Mouse (Mus musculus) forebrain, embryonic 16.5 days (tissue): Measurements from ENCODE around the gene Timm13. TPM values are rescaled to one million over a fixed set of nuclear protein-coding genes. Genes with fewer than 3 reads are reported as not detected.

Experiments used
- ATAC-seq: fragments of 200-750 bp; cut with Nextera tagmentation; 2 replicates; pipeline ENCODE4 v1.8.0; 2017; ENCODE audit warnings: mild to moderate bottlenecking, moderate library complexity
- H3K27ac ChIP-seq: fragments of 300-500 bp; sonication (generic); 2 replicates; pipeline ENCODE4 v1.5.1; 2014; ENCODE audit warnings: low read length, control low read depth
- H3K27me3 ChIP-seq: fragments of 300-500 bp; sonication (generic); replicated peaks from 2 replicates; pipeline ENCODE4 v1.6.1; 2014; ENCODE audit warnings: low read length; ENCODE audit not compliant: control insufficient read depth, insufficient read depth
- H3K36me3 ChIP-seq: fragments of 300-500 bp; sonication (generic); 2 replicates; pipeline ENCODE4 v1.6.1; 2014; ENCODE audit not compliant: control insufficient read depth, insufficient read depth
- H3K4me1 ChIP-seq: fragments of 300-500 bp; sonication (generic); replicated peaks from 2 replicates; pipeline ENCODE4 v1.6.1; 2014; ENCODE audit warnings: low read length; ENCODE audit not compliant: control insufficient read depth, insufficient read depth
- H3K4me2 ChIP-seq: fragments of 300-500 bp; sonication (generic); 2 replicates; pipeline ENCODE4 v1.6.1; 2014; ENCODE audit warnings: mild to moderate bottlenecking, low read length, control low read depth
- H3K4me3 ChIP-seq: fragments of 300-500 bp; sonication (generic); replicated peaks from 2 replicates; pipeline ENCODE4 v1.5.1; 2014; ENCODE audit warnings: mild to moderate bottlenecking, low read length, control low read depth
- H3K9ac ChIP-seq: fragments of 300-500 bp; sonication (generic); replicated peaks from 2 replicates; pipeline ENCODE4 v1.6.1; 2014; ENCODE audit warnings: low read depth, low read length, control low read depth
- H3K9me3 ChIP-seq: fragments of 300-500 bp; sonication (generic); 2 replicates; pipeline ENCODE4 v1.6.1; 2016; ENCODE audit warnings: low read length; ENCODE audit not compliant: control insufficient read depth
- WGBS: fragments of 180-500 bp; shearing (Covaris S2); extraction: QIAGEN DNeasy Blood & Tissue Kit; methylation state at CpG from one replicate; pipeline ENCODE4 v1.1.7; 2014; 5-methylcytosine and 5-hydroxymethylcytosine counted together
- polyA plus RNA-seq: library from polyadenylated mRNA; unstranded; fragments of >200 nt; fragmentation: Nextera tagmentation; extraction: Ambion mirVana; gene quantifications from 2 replicates; pipeline ENCODE4 v1.2.1, GENCODE M21; 2015

Gene Timm13
- polyA plus RNA-seq, 1 experiment from 2014 or later: 299 TPM

- Histone ChIP-seq H3K9me3 (no peaks in the 10 kb centered on the region; the same call in 1 of the 2 replicates), H3K36me3 (no peaks in the 10 kb centered on the region), H3K27ac (peak overlapping the region; percentile 61), H3K4me2 (peak overlapping the region; percentile 91), H3K9ac (peak overlapping the region; percentile 88), H3K4me1 (peaks cover 48% of the 10 kb centered on the region), H3K4me3 (peak overlapping the region; percentile 61), H3K27me3 (peaks cover 24% of the 10 kb centered on the region)
- under 1% methylated on average over 48 of the region's 48 CpGs for WGBS
- peak; percentile 41 for ATAC-seq
Measured at GRCm38 (mm10) chr10:80928586-80929298, 28.0 kb upstream of the Timm13 start.

GRCm38 (mm10) chr10:80925472-80925871 is 24.7 kb upstream of the Timm13 start:
- H3K27ac ChIP-seq: no peak overlapping the region
- peaks cover 21% of the 10 kb centered on the region for H3K4me1 ChIP-seq
- no peaks in the 10 kb centered on the region for H3K36me3 ChIP-seq
- WGBS: 44% methylated on average over 3 of the region's 3 CpGs
- H3K4me2 ChIP-seq: no peak overlapping the region
- H3K4me3 ChIP-seq: no peak overlapping the region
- no peak for ATAC-seq
- H3K27me3 ChIP-seq: no peaks in the 10 kb centered on the region
- H3K9ac ChIP-seq: no peak overlapping the region
- no peaks in the 10 kb centered on the region; the same call in 1 of the 2 replicates for H3K9me3 ChIP-seq

GRCm38 (mm10) chr10:80921923-80922322 is 21.2 kb upstream of the Timm13 start:
- no peak for ATAC-seq
- Histone ChIP-seq H3K27ac (no peak overlapping the region), H3K27me3 (no peaks in the 10 kb centered on the region), H3K9ac (peak overlapping the region; percentile 12), H3K4me1 (peaks cover 16% of the 10 kb centered on the region), H3K9me3 (no peaks in the 10 kb centered on the region; the same call in 1 of the 2 replicates), H3K4me2 (peak overlapping the region; percentile 37), H3K4me3 (no peak overlapping the region), H3K36me3 (no peaks in the 10 kb centered on the region)
- WGBS: 5% methylated on average over 16 of the region's 16 CpGs

- Histone ChIP-seq H3K4me2 (peak within 1 kb of the TSS; percentile 81), H3K4me3 (peak within 1 kb of the TSS; percentile 78), H3K9me3 (no peaks in the 10 kb centered on the region), H3K9ac (peak within 1 kb of the TSS; percentile 86), H3K27me3 (no peaks in the 10 kb centered on the region), H3K36me3 (no peaks in the 10 kb centered on the region), H3K4me1 (peaks cover 28% of the 10 kb centered on the region), H3K27ac (peak within 1 kb of the TSS; percentile 69)
- peak; percentile 88 for ATAC-seq
- under 1% methylated on average over 61 of the region's 61 CpGs for WGBS
Measured at GRCm38 (mm10) chr10:80917779-80918434, 17.1 kb upstream of the Timm13 start, which contains the start of gene Lmnb2. TSS of gene Lmnb2 (minus strand) at chr10:80918245.

GRCm38 (mm10) chr10:80917336-80917778 is 16.6 kb upstream of the Timm13 start:
- H3K27me3 ChIP-seq: no peaks in the 10 kb centered on the region
- no peaks in the 10 kb centered on the region for H3K36me3 ChIP-seq
- WGBS: 0% methylated on average over 15 of the region's 15 CpGs
- peak overlapping the region; percentile 86 for H3K9ac ChIP-seq
- H3K4me3 ChIP-seq: peak overlapping the region; percentile 78
- H3K4me2 ChIP-seq: peak overlapping the region; percentile 81
- no peaks in the 10 kb centered on the region for H3K9me3 ChIP-seq
- H3K4me1 ChIP-seq: peaks cover 28% of the 10 kb centered on the region
- peak overlapping the region; percentile 69 for H3K27ac ChIP-seq
- peak; percentile 26; the same call in 1 of the 2 replicates for ATAC-seq

GRCm38 (mm10) chr10:80915736-80916135 is 15.0 kb upstream of the Timm13 start:
- Histone ChIP-seq H3K27ac (no peak overlapping the region), H3K27me3 (no peaks in the 10 kb centered on the region), H3K9ac (no peak overlapping the region), H3K9me3 (no peaks in the 10 kb centered on the region), H3K4me3 (no peak overlapping the region), H3K4me1 (peaks cover 22% of the 10 kb centered on the region), H3K4me2 (no peak overlapping the region), H3K36me3 (no peaks in the 10 kb centered on the region; the same call in 1 of the 2 replicates)
- WGBS: 68% methylated on average over 4 of the region's 4 CpGs
- ATAC-seq: no peak

GRCm38 (mm10) chr10:80915260-80915659 is 14.5 kb upstream of the Timm13 start:
- Histone ChIP-seq H3K9ac (no peak overlapping the region), H3K27ac (no peak overlapping the region), H3K4me1 (peaks cover 22% of the 10 kb centered on the region), H3K4me2 (no peak overlapping the region), H3K36me3 (no peaks in the 10 kb centered on the region; the same call in none of the 2 replicates), H3K27me3 (no peaks in the 10 kb centered on the region), H3K9me3 (no peaks in the 10 kb centered on the region), H3K4me3 (no peak overlapping the region)
- ATAC-seq: no peak
- WGBS: 85% methylated on average over 2 of the region's 2 CpGs

- Histone ChIP-seq H3K4me1 (peaks cover 22% of the 10 kb centered on the region), H3K27me3 (no peaks in the 10 kb centered on the region), H3K4me2 (no peak overlapping the region), H3K9me3 (no peaks in the 10 kb centered on the region), H3K27ac (no peak overlapping the region), H3K9ac (no peak overlapping the region), H3K36me3 (peaks cover 2% of the 10 kb centered on the region), H3K4me3 (no peak overlapping the region)
- WGBS: 93% methylated on average over 5 of the region's 5 CpGs
- ATAC-seq: no peak
Measured at GRCm38 (mm10) chr10:80914253-80914656, 13.5 kb upstream of the Timm13 start.

GRCm38 (mm10) chr10:80913364-80914011 is 12.7 kb upstream of the Timm13 start:
- Histone ChIP-seq H3K4me3 (no peak overlapping the region), H3K4me2 (no peak overlapping the region), H3K27ac (no peak overlapping the region), H3K27me3 (no peaks in the 10 kb centered on the region), H3K36me3 (peaks cover 5% of the 10 kb centered on the region), H3K9ac (no peak overlapping the region), H3K9me3 (no peaks in the 10 kb centered on the region), H3K4me1 (peaks cover 20% of the 10 kb centered on the region)
- no peak for ATAC-seq
- WGBS: 92% methylated on average over 7 of the region's 8 CpGs
